Mouse (Mus musculus): ENCODE measurements at regions not wholly inside any gene's neighbourhood (a gene's known extent, or its start where the extent isn't known, plus 50 kb on each side); places are given as distances from the start of the nearest gene placed in this dataset.

GRCm38 (mm10) chr14:24960875-24961274 is 473.9 kb downstream of the Rps24 start:
- TF ChIP-seq CTCF (conservative IDR thresholded peaks at IDR 0.05; ENCODE audit: low read length), result no peak
- no peak for TF ChIP-seq POU5F1 (IDR thresholded peaks at IDR 0.05; ENCODE audit: borderline replicate concordance, low read length)
- TF ChIP-seq NANOG (IDR thresholded peaks at IDR 0.05; ENCODE audit: borderline replicate concordance, low read length), result no peak
